In genomic region chr16:4655764-4656570, GRCm38 (mm10) we compare ENCODE assay signal across 8 mouse cellular contexts. TPM values are rescaled to one million over a fixed set of nuclear protein-coding genes. Genes with fewer than 3 reads are reported as not detected.
DNase-seq lines count a peak whose midpoint lies in the region; ATAC-seq and TF ChIP-seq lines count a peak whose summit lies in the region.

No protein-coding gene starts in this region.

- peak; percentile 7; the same call in 1 of the 2 replicates for ATAC-seq in kidney, embryonic 14.5 days (ENCODE audit: low FRiP score, low TSS enrichment)
- ATAC-seq in heart, embryonic 16.5 days (replicated peaks; ENCODE audit: extremely low read depth, insufficient read depth, low FRiP score) = peak; percentile 31; the same call in 1 of the 2 replicates
- peak; percentile 60 for ATAC-seq in megakaryocyte progenitor cell, adult 5-6 weeks (replicated peaks; ENCODE audit: poor library complexity)

- peaks cover 35% of the 10 kb centered on the region for H3K36me3 ChIP-seq in kidney, embryonic 14.5 days (ENCODE audit: control insufficient read depth, insufficient read depth, low read length)
- H3K36me3 ChIP-seq in heart, embryonic 16.5 days (ENCODE audit: control insufficient read depth, insufficient read depth) = peaks cover 6% of the 10 kb centered on the region

- 30% methylated on average over 11 of the region's 11 CpGs for WGBS in kidney, embryonic 14.5 days
- WGBS in bone marrow, adult 2 months = 56% methylated on average over 11 of the region's 11 CpGs
- 23% methylated on average over 11 of the region's 11 CpGs for WGBS in heart, embryonic 16.5 days

- TF ChIP-seq POLR2A in bone marrow, adult 2 months (IDR thresholded peaks at IDR 0.05; ENCODE audit: borderline replicate concordance, control insufficient read depth, low read depth, low read length) = no peak

- no peaks in the 10 kb centered on the region for H3K27me3 ChIP-seq in kidney, embryonic 14.5 days (ENCODE audit: control insufficient read depth, insufficient read depth, low read length)
- no peaks in the 10 kb centered on the region for H3K27me3 ChIP-seq in heart, embryonic 16.5 days (ENCODE audit: control insufficient read depth, insufficient read depth, low read length)

- no peak for DNase-seq in kidney, adult 11 months
- no peak for DNase-seq in right cerebral cortex, postnatal 36 days (ENCODE audit: low spot score in 2 of 2)
- DNase-seq in urinary bladder, postnatal 25 days (ENCODE audit: low spot score) = no peak
- DNase-seq in ovary, postnatal 36 days (ENCODE audit: low spot score) = no peak

- H3K9ac ChIP-seq in kidney, embryonic 14.5 days (ENCODE audit: low read depth, low read length) = peak overlapping the region; percentile 34; the same call in 1 of the 2 replicates
- peak overlapping the region; percentile 49 for H3K9ac ChIP-seq in heart, embryonic 16.5 days (ENCODE audit: low read length)

- peaks cover 40% of the 10 kb centered on the region for H3K4me1 ChIP-seq in kidney, embryonic 14.5 days (ENCODE audit: control insufficient read depth, insufficient read depth, low read length)
- H3K4me1 ChIP-seq in bone marrow, adult 2 months (ENCODE audit: control insufficient read depth, insufficient read depth, low read length) = no peaks in the 10 kb centered on the region
- H3K4me1 ChIP-seq in heart, embryonic 16.5 days (ENCODE audit: control insufficient read depth, insufficient read depth, low read length) = peaks cover 64% of the 10 kb centered on the region

- peak; percentile 13; the same call in 1 of the 2 replicates for TF ChIP-seq CTCF in bone marrow, adult 2 months (IDR thresholded peaks at IDR 0.05; ENCODE audit: control insufficient read depth, insufficient read depth, low read length)

- no peaks in the 10 kb centered on the region for H3K9me3 ChIP-seq in kidney, embryonic 14.5 days (ENCODE audit: control insufficient read depth, low read length)
- H3K9me3 ChIP-seq in heart, embryonic 16.5 days (replicated peaks; ENCODE audit: control insufficient read depth, low read length) = no peaks in the 10 kb centered on the region

- no peak overlapping the region for H3K4me2 ChIP-seq in kidney, embryonic 14.5 days (replicated peaks; ENCODE audit: low read depth, low read length)
- H3K4me2 ChIP-seq in heart, embryonic 16.5 days (ENCODE audit: low read depth, low read length) = peak overlapping the region; percentile 10; the same call in 1 of the 2 replicates

- no peak overlapping the region for H3K4me3 ChIP-seq in kidney, embryonic 14.5 days (ENCODE audit: low read length)
- no peak overlapping the region for H3K4me3 ChIP-seq in bone marrow, adult 2 months (replicated peaks; ENCODE audit: control insufficient read depth, low read depth, low read length)
- no peak overlapping the region for H3K4me3 ChIP-seq in heart, embryonic 16.5 days (ENCODE audit: low read length)

- peak overlapping the region; percentile 77 for H3K27ac ChIP-seq in kidney, embryonic 14.5 days (ENCODE audit: low read depth, low read length)
- H3K27ac ChIP-seq in bone marrow, adult 2 months (ENCODE audit: control insufficient read depth, insufficient read depth, low read depth, low read length, poor library complexity) = no peak overlapping the region; the same call in 1 of the 2 replicates
- peak overlapping the region; percentile 64 for H3K27ac ChIP-seq in heart, embryonic 16.5 days (ENCODE audit: low read length)

RNA-seq across cellular contexts. Expression of gene Dnaja3, which starts 16.2 kb away (rescaled TPM):
- polyA plus RNA-seq in kidney, embryonic 14.5 days (2014; fragmentation: Nextera tagmentation; extraction: Ambion mirVana) = 46.3 and 68.8 TPM in 2 replicates
- polyA plus RNA-seq in bone marrow, adult 2 months (2011; ENCODE audit: insufficient read depth, insufficient read length, low replicate concordance, missing spikeins) = 10.6 and 11.7 TPM in 2 replicates
- polyA plus RNA-seq in heart, embryonic 16.5 days (2015; fragmentation: Nextera tagmentation; extraction: Ambion mirVana) = 87.5 and 88.7 TPM in 2 replicates
- 24.6 and 26.3 TPM in 2 replicates for total RNA-seq in megakaryocyte progenitor cell, adult 5-6 weeks (2015)
- 59.5 and 71.1 TPM in 2 replicates for total RNA-seq in megakaryocyte progenitor cell, adult 5-6 weeks (2017)

RNA-seq across cellular contexts. Expression of gene Vasn, which starts 16.2 kb away (rescaled TPM):
- 14.4 and 16.1 TPM in 2 replicates for polyA plus RNA-seq in kidney, embryonic 14.5 days (2014; fragmentation: Nextera tagmentation; extraction: Ambion mirVana)
- polyA plus RNA-seq in bone marrow, adult 2 months (2011; ENCODE audit: insufficient read depth, insufficient read length, low replicate concordance, missing spikeins) = 0.34 and 1.8 TPM in 2 replicates
- polyA plus RNA-seq in heart, embryonic 16.5 days (2015; fragmentation: Nextera tagmentation; extraction: Ambion mirVana) = 15.7 and 17.2 TPM in 2 replicates
- total RNA-seq in megakaryocyte progenitor cell, adult 5-6 weeks (2015) = 0.07 and 0.49 TPM in 2 replicates
- 0.17 and 0.34 TPM in 2 replicates for total RNA-seq in megakaryocyte progenitor cell, adult 5-6 weeks (2017)

RNA-seq across cellular contexts. Expression of gene Coro7, which starts 23.6 kb away (rescaled TPM):
- 12.0 and 16.4 TPM in 2 replicates for polyA plus RNA-seq in kidney, embryonic 14.5 days (2014; fragmentation: Nextera tagmentation; extraction: Ambion mirVana)
- 48.7 and 102 TPM in 2 replicates for polyA plus RNA-seq in bone marrow, adult 2 months (2011; ENCODE audit: insufficient read depth, insufficient read length, low replicate concordance, missing spikeins)
- 13.7 TPM in 2 replicates for polyA plus RNA-seq in heart, embryonic 16.5 days (2015; fragmentation: Nextera tagmentation; extraction: Ambion mirVana)
- total RNA-seq in megakaryocyte progenitor cell, adult 5-6 weeks (2015) = 62.1 and 67.0 TPM in 2 replicates
- 34.1 and 40.2 TPM in 2 replicates for total RNA-seq in megakaryocyte progenitor cell, adult 5-6 weeks (2017)

RNA-seq across cellular contexts. Expression of gene Pam16, which starts 31.2 kb away (rescaled TPM):
- polyA plus RNA-seq in kidney, embryonic 14.5 days (2014; fragmentation: Nextera tagmentation; extraction: Ambion mirVana) = 102 and 116 TPM in 2 replicates
- polyA plus RNA-seq in bone marrow, adult 2 months (2011; ENCODE audit: insufficient read depth, insufficient read length, low replicate concordance, missing spikeins) = 19.7 and 52.5 TPM in 2 replicates
- polyA plus RNA-seq in heart, embryonic 16.5 days (2015; fragmentation: Nextera tagmentation; extraction: Ambion mirVana) = 91.2 and 122 TPM in 2 replicates
- 74.0 and 86.1 TPM in 2 replicates for total RNA-seq in megakaryocyte progenitor cell, adult 5-6 weeks (2015)
- 19.1 and 35.2 TPM in 2 replicates for total RNA-seq in megakaryocyte progenitor cell, adult 5-6 weeks (2017)

Comparison
In these comparisons a context has a peak if more than half of its experiments do, and no peak if none do; other contexts are left out.
1. ATAC-seq: peak in every context shown above with its lines; median percentile 60 in megakaryocyte progenitor cell, adult 5-6 weeks; 31 in heart, embryonic 16.5 days; 7 in kidney, embryonic 14.5 days.